Mouse (Mus musculus) mouse trophoblast stem cell (cell line): ENCODE measurements around the gene Uckl1.

ENCODE experiments used
- in situ Hi-C, 2 experiments: fragments of 300-500 bp; cut with MseI, MboI; formaldehyde crosslinking; loops; 2 replicates in 1 of 2; 3 replicates in 1 of 2; pipeline ENCODE4 v1.15.1; 2025

Uckl1 gene

DNA sequence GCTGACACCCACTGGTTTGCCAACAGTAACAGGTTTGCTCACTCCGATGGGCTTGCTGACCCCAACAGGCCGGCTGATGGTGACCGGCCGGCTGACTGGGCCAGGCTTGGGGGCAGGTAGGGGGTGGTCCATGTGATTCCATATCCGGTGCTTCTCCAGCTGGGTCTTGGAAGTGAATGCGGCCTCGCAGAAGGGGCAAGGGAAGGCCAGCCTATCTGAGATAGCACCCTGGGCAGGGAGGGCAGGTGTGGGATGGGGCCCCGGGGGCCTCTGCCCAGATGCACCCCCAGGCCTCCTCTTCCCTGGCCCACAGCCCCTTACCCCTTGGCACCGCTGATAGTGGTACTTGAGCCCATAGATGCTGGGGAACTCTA lies 5.0 kb upstream of the Uckl1 start:
- in situ Hi-C loops = no loop called here

DNA sequence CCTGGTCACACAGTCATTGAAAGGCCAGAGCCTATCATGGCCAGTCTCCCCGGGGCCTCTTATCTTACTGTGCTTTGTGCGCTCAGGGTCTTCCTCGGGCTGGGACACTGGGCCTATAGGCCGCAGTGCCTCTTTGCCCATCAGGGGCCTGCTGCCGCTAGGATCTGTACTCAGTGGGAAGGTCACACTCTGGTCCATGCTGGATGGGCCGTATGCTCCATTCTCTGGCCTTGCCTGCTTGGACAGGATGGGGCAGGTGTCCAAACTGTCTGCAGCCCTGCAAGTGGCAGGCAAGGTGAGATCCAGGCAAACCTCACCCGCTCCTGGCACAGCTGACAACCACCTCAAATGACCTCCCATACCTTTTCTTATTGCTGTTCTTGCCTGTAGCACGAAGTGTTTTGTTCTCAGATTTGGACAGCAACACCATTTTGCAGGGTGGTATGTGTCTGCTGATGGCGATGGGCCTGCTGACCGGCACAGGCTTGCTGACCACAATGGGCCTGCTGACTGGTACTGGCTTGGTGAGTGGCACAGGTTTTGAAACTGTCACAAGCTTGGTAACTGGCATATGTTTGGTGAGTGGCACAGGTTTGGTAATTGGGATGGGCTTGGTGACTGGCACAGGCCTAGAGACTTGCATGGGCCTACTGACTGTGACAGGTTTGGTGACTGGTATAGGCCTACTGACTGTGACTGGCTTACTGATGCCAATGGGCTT lies 4.5 kb upstream of the Uckl1 start:
- in situ Hi-C loops = no loop called here

DNA sequence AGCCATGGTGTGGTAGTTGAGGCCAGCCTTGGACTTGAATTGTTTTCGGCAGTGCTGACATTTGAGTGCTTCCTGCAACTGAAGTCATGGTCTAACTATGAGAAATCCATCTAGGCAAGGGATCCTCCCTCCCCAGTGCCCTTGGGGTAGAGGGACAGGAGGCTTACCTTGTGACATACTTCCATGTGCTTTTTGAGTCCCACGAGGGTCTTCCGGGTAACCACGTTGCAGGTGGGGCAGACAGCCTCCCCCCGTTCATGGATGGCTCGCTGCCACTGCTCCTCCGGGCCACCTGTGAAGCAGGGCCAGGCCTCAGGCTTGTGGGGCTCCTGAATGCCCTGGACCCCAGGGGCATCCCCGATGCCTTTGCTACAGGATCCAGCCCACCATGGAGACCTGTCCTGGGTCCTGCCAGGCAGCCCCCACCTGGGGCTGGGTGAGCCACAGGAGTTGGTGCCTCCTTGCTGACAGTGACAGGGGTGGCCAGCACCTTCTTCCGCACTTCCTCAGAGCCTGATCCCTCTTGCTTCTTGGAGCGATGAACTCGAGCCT lies 3.6 kb upstream of the Uckl1 start:
- in situ Hi-C loops = no loop called here

DNA sequence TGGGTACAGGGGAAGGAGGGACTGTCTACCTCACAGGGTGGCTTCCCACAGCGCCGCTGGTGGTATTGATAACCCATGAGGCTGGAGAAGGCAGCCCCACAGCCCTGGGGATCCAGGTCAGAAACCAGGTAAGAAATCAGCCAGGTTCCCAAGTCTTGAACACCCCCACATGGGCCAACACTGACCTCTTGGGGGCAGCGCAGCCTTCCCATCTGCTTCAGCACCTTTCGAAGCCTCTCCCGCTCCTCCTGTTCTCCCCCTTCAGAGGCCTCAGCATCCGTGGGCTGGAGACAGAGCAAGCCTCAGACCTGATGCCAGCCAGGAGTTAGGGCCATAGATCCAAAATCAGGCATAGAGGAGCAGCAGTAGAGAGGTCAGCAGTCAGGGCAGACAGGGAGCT lies 3.1 kb upstream of the Uckl1 start:
- in situ Hi-C loops = no loop called here

DNA sequence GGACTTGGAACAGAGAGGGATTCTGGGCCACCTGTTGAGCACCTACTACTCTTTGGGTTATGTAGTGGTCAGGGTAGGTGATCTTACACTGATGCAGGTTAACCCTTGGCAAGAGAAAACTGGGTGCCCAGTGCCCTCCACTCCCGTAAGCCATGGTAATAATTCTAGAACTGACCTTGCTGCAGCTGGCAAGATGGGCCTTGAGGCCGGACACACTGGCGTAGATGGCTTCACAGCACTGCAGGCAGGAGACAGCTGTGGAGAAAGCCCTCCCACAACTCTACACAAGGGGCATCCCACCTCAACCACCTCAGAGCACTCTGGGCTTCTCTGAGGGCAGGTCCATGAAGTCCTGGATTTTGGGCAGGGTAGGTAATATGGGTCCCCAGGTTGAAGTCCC lies 1.4 kb upstream of the Uckl1 start:
- in situ Hi-C loops = no loop called here

DNA sequence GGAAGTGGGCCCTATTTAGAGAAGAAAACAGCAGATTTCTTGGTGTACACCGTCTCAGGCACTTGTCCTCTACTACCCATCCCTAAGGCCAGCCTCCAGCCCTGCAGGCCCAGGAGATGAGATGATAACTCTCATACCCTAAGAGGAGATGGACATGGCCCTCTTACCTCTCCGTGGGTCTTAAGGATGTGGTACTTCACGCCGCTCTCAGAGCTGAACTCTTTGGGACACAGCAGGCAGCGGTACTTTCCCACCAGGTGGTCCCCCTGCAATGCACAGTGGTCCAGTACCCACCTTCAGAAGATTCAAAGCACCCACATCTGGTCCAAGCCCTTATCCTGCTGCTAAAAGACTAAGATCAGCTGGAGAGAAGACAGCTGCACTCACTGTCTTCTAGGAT lies 814 bp upstream of the Uckl1 start:
- in situ Hi-C loops = no loop called here

DNA sequence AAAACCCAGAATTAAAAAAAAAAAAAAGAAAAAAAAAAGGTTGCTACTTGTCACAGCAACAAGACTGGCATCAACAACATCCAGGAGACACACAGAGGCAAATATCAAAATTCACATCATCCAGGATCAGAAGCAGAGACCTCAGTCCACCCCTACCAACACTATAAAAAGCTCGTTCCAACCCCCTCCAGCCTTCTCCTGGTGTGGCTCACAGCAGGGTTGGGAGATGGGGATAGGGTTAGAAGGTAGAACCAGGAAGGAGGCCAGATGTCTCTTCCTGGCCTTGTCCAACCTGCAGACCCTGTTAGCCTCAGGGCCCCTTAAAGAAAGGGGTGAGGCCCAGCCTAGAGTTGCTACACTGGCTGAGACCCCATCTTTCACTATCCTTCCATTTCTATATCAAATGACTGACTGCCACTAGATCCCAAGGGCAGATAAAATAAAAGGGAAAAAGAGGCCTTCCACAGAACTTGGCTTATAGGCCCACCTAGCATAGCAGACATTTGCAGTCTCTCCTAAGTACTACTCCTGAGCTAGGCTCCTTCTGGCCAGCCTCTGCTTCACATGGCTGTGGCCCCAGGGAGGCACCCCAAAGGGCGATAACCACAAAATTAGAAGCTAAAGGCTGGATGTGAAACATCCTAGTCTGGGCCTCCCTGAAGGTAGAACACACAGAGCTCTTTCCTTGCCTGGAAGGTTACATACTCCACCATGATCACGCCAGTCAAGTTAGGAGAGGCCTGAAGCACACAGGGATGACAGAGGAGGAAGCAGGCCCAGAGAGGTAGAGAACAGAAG lies 1.0 kb downstream of the Uckl1 start:
- in situ Hi-C loops = no loop called here

DNA sequence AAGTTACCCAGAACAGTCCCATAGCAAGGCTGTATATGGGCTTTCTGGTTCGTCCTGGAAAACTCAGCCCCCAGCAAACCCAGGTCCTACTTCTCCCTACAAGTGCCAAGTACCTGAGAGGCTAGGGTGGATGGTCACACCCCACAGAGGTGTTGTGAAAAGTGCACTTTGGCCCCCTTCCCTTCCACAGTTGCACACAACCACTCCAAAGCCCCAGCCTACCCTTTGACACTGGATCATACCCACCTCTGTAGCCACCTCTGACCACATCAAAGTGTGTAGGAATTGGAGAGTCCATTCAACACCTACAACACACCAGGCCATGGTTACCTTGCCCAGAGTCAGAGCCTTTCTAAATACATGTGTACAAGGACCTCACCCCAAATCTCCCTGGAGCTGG lies 1.8 kb downstream of the Uckl1 start:
- in situ Hi-C loops = no loop called here

DNA sequence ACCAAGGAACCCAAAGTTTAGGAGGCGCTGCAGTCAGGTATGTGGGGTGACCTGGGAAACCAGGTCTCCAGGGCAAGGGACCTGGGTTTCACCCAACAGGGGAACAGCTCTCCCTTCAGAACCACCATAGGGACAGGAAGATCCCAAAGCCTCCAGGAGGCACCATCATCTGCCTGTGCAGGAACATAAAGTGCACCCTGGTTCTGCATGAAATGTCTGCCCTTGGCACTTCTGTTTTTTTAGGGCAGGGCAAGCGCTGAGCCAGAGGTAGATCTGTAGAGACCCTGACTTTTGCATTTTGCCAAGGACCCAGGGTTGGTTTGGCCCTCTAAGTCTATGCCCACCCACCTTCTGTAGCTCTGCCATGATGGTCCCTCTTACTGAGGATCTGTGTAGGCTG lies 2.3 kb downstream of the Uckl1 start:
- in situ Hi-C loops = no loop called here

DNA sequence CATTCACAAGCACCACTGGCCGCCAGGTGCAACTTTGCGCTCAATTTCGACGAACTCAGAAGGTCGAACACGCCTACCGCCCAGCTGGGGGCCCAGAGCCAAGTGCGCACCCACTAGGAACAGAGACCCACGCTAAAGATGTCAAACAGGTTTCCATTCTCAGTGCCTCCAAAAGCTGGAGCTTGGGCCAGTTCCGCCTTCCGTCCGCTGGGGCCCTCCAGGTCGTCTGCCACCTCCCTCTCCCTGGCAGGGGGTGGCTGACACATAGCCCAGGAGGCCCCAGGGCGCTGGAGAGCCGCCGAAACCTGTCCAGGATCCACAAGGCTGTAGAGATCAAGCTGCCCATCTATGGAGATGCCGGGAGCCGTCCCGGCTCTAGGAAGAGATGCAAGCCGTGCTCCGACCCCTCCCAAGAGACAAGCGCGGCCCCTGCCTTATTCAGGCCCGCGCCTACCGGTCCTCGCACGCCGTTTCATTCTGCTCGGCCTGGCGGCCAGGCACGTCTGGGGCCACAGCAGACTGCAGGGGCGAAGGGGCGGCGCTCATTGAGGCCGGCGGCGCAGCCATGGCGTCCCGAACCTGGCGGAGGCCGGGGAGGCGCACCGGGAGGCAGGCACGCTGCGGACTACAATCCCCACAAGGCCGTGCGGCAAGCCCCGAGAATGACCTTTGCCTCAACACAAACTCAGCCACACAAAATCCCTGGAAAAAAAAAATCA lies 3.1 kb downstream of the Uckl1 start:
- in situ Hi-C loops = no loop called here

DNA sequence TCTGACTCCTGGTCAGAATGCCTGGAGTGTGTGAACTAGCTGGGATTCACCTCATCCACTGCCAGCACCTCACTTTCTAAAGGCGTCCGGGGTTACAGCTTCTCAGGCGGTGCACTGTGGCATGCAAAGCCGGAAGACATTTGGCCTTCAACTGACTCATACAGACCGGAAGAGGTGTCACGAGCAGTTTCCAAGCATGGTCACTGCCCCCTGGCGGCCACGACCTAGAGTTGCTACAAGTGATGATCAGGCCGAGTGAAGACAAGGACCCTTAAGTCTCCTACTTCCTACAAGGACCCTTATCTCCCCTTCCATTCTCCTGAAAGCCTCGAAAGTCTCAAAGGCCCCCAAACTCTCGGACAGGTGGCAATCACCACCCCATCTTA lies 3.7 kb downstream of the Uckl1 start:
- in situ Hi-C loops = no loop called here

DNA sequence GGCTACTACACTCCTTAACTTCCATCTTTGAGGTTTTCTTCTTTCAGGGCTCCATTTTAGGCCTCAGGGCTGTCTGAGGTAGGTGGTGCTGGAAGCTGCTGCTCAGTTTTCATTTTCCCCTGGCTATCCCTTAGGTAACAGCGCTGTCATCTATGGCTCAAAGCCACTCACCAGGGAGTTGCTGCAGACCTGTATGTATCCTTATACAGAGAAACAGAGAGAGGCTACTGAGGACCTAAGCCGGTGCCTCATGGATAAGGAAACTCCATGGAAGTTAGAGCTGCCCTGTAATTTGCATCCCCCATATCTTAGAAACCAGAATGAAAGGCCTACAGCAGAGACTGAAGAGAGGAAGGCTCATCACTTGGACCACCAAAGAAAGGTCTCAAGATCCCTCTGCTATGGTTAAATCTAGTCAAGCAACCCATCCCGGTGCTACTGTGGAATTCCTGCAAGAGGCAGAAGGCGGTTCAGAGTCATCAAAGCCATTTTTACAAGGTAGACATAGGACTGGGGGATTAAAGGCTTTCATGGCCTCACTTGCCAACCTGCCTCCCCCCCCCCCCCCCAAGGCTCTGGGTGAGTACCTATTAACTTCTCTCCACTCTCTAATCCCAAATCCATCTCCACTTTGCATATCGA lies 4.4 kb downstream of the Uckl1 start:
- in situ Hi-C loops = no loop called here

DNA sequence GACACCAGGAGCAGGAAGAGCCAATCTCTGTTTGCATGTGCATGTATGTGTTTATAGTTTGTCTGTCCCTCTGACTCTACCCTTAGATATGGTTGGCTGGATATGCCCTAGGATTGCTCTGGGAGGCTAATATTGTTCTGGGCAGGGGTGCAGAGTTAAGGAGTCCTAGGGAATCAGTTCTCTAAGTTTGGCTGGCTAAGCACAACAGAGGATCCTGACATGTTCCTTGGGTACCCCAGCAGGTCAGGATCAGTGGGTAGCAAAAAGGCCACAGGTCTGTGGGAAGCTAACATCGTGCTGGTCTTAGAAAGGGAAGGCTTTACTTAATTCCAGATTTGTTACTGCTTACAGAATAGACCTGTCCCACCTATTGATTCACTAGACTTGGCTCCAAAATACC lies 5.0 kb downstream of the Uckl1 start:
- in situ Hi-C loops = no loop called here

DNA sequence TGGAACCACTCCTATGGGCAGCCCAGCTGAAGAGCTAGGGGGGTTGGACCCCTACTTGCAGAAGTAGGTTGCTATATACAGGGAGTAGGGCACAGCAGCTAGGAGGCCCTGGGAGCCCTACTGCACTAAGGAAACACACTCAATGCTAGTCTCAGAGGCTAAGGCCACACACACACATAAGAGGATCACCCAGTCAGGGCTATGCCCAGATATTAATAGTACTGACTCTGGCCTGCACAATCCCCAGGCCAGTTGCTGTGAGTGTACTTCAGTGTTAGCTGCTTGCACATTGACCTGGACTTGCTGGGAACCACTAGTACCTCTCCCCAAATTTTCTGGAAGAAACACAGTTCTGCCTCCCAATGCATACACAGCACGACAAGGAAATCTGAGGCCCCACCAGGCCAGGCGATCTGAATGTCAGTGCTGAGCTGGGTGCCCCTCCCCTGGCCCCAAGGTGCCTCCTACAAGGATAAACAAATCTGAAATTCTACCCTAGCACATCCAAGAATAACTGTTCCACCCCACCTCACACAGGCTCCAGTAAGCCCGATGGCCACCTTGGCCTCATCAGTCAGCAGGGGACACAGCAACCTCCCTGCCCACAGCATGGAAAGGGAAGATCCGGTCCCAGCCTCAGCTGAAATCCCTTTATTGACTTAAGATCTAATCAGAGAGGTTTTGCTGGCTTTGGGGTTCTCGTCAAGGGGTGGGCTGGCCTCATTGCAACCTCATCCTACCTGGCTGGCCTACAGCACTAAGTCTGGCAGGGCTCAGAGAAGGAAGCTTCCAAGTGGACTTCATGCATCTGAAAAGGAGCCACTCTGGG lies 5.7 kb downstream of the Uckl1 start:
- in situ Hi-C loops = no loop called here

DNA sequence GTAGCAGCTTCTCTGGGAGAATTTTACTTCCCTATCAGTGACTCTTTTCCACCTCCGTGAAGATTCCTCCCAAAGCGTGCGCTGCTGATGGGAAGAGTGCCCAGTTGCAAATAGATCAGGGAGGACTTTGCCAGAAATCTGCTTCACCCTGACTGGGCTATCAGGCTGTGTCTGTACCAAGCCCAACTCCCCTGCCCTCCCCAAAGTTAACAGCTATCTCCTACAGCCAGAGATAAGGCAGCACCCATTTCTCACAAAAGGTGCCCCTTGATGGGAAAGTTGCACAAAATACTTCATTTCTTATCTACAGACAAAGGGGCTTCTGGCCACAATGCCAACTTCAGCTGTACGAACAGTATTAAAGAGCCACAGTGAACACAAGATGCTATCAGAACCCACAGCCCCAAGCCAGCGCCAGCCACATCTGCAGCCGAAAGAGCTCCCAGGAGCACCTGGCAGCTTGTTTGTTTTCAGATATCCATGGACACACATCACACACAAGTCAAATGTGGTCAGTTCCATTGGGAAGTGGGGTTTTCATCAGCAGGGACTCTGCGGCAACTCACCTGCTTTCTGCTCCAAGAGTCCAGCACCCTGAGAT lies 6.6 kb downstream of the Uckl1 start:
- in situ Hi-C loops = no loop called here

DNA sequence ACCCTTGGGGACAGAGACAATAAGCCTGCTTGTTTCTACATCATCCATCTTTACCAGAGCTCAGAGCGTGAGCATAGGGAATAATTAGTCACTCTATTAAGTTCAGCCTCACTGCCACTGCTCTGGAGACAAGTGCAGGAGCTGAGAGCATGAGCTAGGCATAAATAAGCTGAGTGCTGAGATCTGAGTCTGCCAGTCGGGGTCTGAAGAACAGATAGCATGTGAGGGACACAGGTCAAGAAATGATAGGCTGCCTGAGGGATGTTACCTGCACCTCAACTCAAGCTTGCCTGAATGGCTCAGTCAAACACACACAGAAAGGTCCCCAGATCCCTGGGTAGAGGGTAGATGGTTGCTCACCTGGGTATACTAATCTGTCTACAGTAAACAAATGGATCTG lies 7.6 kb downstream of the Uckl1 start:
- in situ Hi-C loops = no loop called here

DNA sequence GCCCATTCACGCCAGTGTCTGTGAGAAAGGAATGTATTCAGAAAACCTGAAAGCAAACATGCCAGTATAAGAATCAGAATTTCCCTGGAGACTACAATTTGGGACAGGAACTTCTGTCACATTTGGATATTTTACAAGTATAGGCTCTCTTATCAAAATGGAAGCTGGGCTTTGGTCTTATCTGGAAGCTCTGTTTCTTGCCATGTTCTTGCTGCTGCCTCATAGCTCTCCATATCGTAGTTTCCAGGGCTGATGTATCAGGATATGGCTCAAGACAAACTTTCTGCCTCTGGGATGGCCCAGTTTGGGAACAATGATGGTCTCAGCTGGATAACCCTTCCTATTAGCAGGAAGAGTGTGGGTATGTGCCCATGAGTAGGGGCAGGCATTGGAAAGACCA lies 8.1 kb downstream of the Uckl1 start:
- in situ Hi-C loops = no loop called here

DNA sequence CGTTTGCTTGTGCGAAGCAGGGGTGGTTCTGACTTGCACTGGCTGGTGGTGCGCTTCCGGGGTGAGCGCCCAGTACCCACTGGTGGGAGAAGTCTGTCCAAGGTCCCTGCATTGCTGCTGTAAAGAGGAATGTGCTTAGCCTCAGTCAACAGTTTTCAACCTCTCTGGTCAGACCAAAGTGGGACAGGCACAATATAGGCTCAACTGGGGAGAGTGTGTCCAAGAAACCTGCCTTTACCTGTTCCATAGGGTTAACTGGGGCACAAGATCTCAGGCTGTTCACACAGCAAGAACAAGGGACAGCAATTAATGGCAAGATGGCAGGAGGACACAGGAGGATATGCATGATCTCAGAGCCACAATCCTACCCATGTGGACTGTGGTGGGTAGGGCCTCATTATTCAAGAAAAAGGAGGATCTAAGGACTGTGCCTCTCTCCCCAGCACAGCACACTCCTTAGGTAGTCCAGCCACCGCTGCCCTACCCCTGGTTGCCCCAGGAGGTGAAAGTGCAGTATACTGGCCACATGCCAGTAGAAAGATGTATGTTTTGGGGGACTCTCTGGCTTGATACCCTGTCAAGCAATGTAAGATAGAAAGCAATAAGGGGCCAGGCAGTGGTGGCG lies 9.7 kb downstream of the Uckl1 start:
- in situ Hi-C loops = no loop called here

DNA sequence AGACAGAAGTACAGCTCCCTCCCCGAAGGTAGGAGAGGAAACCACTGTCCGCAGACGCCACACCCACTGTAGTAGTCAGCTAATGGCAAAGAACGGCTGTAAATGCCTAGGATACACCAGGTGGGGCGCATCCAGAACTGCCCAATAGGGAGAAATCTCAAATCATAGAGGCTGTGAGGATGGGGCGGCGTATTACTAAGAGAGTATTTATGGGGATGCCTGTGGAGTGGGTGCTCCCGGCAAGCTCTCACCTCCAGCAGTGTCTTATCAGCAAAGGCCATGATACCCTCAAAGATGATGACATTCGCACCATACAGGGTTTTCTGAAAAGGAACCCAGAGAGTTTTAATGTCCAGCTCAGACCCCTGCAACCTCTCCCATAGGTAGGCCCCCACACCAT lies 10.7 kb downstream of the Uckl1 start:
- in situ Hi-C loops = no loop called here
